Mouse (Mus musculus) testis, adult 2 months (tissue): Measurements from ENCODE around the gene Lrp1.

ENCODE experiments used
- CTCF ChIP-seq: fragments of 200-500 bp; IDR thresholded peaks from 2 replicates; pipeline ENCODE4 v1.5.1; 2012; ENCODE audit warnings: low read depth, mild to moderate bottlenecking, inconsistent platforms, low read length, moderate library complexity; ENCODE audit not compliant: control insufficient read depth, insufficient read depth, insufficient replicate concordance
- POLR2A ChIP-seq: fragments of 200-500 bp; IDR thresholded peaks from 2 replicates; pipeline ENCODE4 v1.6.1; 2012; ENCODE audit warnings: low read depth, mild to moderate bottlenecking, inconsistent platforms, low read length, moderate library complexity; ENCODE audit not compliant: control insufficient read depth

GRCm38 (mm10) chr10:127642772-127643552 lies 22.0 kb upstream of the Lrp1 start, which contains the start of gene Stat6:
- no peak for TF ChIP-seq CTCF
- TF ChIP-seq POLR2A = no peak; the same call in 1 of the 2 replicates
